Mouse (Mus musculus): ENCODE measurements at regions not wholly inside any gene's neighbourhood (a gene's known extent, or its start where the extent isn't known, plus 50 kb on each side); places are given as distances from the start of the nearest gene placed in this dataset.

- TF ChIP-seq POLR2A (IDR thresholded peaks at IDR 0.05; ENCODE audit: control insufficient read depth, extremely low read depth, insufficient read depth, low read length, poor library complexity) (no peak), CTCF (IDR thresholded peaks at IDR 0.05; ENCODE audit: borderline replicate concordance, control insufficient read depth, extremely low read depth, insufficient read depth, low read length, poor library complexity) (no peak)
Measured at GRCm38 (mm10) chr6:98869772-98870171, 527.2 kb upstream of the Gm765 start.

Data from thymus, adult 2 months (tissue).